Mouse (Mus musculus) R1 (cell line): ENCODE results near the gene Lpp.

ENCODE experiments used
- DNase-seq: peaks from one replicate; pipeline ENCODE4 v3.0.0-alpha.2; 2018; ENCODE audit warnings: low read depth, low spot score

The Lpp gene

DNA sequence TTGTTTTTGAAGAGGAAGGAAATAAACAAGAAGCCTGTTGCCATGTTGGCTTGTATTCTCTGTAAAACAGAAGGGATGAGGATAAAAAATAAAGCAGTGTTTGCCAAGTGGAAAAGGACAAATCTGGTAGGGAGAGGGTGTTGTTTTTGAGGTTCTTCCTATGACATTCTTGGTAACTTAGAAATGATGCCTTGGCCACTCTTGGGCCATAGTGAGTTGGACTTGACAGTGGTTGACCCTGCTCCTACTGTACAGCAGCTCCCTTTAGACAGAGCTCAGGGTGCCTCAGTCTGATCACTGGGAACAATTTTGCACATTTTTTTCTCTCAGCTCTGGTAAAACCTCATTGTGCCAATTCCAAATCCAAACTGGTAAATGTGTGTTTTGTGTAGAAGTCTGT, 270.8 kb downstream of the Lpp start:
- no peak for DNase-seq

GRCm38 (mm10) chr16:24669718-24670460, 276.6 kb downstream of the Lpp start:
- no peak for DNase-seq

DNA sequence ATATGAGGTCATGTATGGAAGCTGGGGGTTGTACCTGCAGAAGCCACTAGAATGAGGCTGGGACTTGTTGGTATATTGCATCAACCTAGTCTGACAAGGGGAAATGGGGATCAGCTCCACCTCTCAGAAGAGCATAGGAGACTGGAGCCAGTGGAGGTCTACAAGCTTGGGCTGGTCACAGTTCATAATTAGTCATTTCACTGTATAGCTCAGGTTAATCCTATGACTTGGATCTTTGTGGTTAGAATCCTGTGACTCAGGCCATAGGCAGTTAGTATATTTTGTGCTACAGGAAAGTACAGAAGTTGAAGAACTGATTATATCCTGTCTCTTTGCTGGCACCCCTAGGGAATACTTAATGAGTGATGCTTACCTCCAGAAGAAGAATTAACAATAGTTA, 285.6 kb downstream of the Lpp start:
- DNase-seq: no peak

- DNase-seq: no peak
These were observed 301.8 kb downstream of the Lpp start for GRCm38 (mm10) chr16:24695062-24695461.

DNA sequence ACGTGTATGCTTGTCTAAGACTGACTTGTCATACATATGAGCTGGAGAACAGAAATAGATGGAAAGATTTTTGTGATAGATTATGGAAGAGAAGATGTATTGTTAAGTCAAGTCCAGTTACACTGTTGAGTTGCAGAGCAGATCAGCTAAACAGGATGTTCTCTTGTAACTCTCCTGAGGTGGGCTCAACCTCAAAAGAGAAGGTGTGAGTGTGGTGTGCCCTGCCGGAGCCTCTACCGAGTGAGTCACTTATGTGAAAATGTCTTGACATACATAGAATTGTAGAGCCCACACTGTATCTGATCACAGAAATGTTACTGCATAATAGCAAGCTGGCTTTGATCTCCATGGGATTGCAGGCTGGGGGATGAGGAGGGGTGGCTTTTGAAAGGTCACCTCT, 310.9 kb downstream of the Lpp start:
- DNase-seq: no peak

DNA sequence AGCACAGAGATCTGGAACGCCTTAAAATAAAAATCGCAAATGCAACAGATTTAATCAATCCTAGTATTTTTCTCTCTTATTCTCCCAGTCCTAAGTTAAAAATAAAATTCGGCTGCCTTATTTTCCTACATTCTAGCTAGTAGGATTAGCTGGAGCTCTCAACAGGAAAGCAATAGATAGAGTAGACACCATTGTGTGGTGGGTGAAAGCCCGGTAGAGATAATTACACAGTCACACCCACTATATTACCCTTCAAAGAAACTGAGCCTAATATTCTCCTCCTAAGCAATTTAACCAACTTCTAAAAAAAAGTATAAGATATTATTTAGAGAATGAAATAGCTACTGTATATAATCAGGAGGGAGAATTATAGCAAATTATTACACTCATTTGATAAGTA, 330.3 kb downstream of the Lpp start:
- DNase-seq: no peak

DNA sequence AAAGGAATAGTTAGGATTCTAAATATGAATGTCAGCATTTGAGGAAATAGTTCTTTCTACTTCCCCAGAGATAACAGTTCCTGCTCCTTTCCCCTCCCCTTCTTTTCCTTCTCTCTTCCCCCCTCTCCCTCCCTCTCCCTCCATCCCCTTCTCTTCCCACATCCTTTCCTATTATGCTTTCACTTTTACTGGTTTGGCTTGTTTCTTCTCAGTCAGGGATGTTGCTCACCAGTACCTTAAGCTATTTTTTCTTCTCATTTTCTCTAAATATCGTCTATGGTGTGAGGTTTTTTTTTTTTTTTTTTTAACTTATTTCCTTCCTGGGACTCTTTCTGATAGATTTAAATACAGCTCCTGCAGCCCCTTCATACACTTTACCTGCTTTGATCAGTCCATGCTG, 339.4 kb downstream of the Lpp start:
- DNase-seq: no peak

DNA sequence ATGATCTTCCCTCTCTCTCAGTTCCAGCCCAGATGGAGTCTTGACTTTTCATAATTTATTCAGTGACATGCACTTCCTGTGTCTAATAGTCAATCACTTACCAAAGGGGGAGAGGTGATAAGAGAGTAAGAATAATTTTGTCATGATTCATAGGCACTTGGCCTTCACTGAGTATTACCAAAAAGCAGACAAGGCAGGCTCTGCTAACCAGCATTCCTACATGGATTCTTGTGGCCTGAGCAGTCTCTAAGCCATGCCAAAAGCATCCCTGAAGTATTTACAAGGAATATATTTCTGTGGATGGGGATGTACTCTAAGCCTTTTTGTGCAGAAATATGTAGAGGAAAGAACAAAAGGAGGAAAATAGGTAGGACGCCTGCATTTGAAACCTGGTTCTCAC, 340.0 kb downstream of the Lpp start:
- DNase-seq: no peak

DNA sequence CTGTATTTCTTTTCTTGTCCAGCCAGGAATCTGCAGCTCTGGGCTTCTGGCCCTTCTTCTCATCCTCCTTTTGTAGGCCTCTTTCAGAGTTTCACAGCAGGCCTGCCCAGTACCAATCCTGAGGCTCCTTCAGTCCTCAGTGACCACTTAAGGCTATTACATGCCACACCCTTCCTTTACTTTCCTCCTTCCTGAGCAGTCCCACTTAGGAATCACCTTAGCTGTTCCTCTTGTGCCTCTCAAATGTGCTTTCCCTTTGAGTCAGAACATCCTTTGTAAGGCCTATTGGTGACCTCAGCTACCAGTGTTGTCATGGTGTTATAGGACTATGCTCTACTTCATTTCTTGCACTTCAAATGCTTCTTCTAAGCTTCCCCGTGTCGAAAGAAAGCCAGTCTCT, 342.4 kb downstream of the Lpp start:
- DNase-seq: no peak

GRCm38 (mm10) chr16:24737362-24738057, 344.2 kb downstream of the Lpp start:
- no peak for DNase-seq

GRCm38 (mm10) chr16:24740714-24741113, 347.4 kb downstream of the Lpp start:
- no peak for DNase-seq

- no peak for DNase-seq
These were observed 356.5 kb downstream of the Lpp start for GRCm38 (mm10) chr16:24749816-24750215.

DNA sequence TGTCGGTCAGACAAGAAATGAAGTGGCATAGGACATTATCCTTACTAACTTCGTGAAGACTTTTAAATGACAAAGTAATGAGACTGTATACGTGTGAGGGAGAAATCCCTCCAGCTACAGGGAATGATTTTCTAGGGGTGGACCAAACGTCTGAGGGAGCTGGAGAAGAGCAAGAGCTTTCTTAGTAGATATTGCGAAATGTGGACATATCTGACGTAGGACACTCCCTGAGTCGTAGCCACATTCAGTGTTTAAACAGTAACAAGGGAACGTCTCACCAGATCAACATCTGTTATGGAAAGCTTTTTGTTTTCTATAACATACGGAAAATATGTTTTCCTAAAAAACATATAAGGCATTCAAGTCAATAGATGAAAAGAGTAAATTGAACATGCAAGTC, 362.8 kb downstream of the Lpp start:
- no peak for DNase-seq

DNA sequence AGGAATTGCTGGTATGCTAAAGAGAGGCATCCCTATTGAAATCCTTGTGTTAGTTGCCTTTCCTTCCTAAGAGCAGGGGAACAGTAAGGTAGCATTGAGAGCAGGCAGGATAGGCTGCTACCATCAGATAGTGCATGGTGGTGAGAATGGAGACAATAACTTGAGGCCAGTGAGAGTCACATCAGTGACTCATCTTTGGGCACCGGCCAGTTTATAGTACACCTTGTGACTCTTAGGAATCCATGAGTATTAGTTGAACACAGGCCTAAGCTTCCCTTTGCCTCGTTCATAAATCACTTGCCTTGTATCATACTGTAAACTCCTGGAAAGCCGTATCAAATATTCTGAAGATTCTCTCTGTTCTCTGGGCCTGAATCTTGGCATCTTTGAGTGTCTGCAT, 372.7 kb downstream of the Lpp start:
- DNase-seq: no peak

- DNase-seq: no peak
These were observed 373.3 kb downstream of the Lpp start for GRCm38 (mm10) chr16:24766596-24766995.

DNA sequence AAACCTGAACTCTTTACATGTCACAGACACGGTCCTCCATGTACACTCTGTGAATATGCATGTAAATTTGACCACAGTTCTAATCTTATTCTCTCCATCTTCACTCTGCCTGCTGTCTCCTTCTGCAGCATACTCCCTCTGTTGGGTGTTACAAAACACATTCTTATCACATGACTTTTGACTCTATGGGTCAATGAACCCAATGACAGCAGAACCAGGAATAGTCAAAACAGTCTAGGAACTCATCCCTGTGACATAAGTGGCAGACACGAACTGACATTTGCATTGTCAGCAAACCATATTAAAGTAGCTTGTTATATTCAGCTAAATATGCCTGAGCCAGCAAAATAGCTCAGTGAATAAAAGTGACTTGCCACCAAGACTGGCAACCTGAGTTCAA, 383.7 kb downstream of the Lpp start:
- no peak for DNase-seq

GRCm38 (mm10) chr16:24778432-24779274, 385.3 kb downstream of the Lpp start:
- DNase-seq: no peak

DNA sequence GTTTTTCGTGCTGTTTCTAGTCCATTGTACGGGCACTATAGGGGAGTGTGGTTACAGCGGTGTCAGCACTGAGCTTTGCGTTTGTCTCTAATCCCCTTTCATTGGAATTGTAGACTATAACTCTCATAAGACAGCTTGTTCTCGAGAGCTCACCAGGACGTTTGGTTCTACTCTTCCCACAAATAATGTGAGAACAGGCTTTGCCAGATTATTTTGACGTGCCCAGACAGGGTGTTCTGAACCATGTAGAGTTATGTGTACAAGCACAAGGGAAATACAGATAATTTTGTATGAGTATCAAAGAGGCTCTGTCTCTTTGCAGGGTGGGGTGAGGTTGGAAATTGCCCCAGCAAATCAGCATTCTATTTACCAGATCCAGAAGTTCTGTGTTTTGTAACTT, 387.2 kb downstream of the Lpp start:
- no peak for DNase-seq

DNA sequence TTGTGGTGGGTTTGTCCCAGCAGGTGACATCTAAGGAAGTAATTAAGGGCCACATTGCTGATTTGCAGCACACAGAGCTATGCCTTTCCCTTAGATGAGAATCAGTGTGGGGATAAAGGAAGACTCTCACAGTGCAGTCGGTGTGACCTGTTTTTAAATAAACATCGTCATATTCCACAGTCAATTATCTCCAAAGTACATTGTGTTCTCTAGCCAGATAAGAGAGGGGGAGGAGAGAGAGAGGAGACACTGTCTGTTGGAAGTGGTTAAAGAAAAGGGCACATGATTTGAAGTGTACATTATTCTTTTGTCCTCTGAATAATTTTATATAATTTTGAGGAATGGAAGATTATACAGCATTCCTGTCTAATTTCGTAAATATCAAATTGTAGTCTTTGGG, 388.6 kb downstream of the Lpp start:
- no peak for DNase-seq

DNA sequence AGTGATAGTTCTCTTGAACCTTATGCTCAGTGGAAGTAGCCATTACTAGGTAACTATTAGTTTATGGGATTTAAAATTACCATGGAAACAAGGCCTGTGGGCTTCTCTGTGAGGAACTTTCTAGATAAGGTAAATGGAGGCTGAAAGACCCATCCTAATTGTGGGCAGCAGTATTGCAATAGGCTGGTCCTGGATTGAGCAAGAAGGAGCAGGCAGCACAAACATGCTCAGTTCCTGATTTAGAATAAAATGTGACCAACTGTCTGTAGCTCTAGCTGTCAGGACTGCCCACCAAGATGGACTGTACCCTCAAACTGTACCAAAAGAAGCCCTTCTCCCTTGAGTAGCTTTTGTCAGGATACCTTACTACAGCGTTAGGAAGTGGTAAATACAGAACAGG, 392.3 kb downstream of the Lpp start:
- no peak for DNase-seq

DNA sequence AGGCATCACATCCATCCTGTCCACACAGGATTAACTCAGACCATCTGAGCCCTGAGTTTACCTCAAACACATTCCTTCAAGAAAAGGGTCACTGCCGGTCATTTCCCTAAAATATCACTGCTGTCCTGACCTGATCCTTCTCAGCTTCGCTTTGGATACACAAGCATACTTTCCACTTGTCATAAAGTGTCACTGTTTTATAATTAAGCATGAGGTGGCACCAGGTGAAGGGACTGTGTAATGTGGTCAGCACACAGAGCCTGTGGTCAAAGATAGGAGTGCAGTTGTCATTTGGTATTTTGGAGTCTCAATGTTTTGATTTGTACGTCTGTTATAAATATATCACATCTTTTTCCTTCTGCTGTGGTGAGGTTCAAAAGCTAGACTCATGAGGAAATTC, 395.7 kb downstream of the Lpp start:
- DNase-seq: no peak

DNA sequence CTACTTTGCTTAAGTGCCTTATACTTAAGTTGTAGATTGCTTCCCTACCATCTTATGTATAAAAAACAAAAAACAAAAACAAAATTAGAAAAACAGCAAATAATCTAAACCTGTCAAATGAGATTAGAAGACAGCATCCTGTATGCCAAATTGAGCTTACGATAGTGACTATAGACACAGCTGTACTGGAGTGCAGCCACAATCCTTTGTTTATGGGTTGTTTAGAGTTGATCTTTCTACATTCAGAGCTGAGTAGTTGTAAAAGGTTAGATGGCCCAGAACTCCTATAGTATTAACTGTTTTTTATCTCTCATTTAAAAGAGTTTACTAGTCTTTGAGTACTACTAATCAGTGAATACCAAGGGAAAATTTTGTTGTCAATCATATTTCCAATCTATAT, 398.1 kb downstream of the Lpp start:
- no peak for DNase-seq

- DNase-seq: no peak
These were observed 398.7 kb downstream of the Lpp start for GRCm38 (mm10) chr16:24791984-24792383.
